Mouse (Mus musculus) left cerebral cortex, postnatal 36 days (tissue): ENCODE results near the gene Spryd3. TPM values are rescaled to one million over a fixed set of nuclear protein-coding genes. Genes with fewer than 3 reads are reported as not detected.

Experiments
- DNase-seq, 2 experiments: peaks; one replicate each; pipeline ENCODE4 v3.0.0; 2021 to 2022; ENCODE audit warnings: low spot score in 2 of 2, mixed read lengths in 1 of 2
- intact Hi-C: fragments of 180-260 bp; cut with DNase I; formaldehyde crosslinking; loops from one replicate; pipeline ENCODE4 v1.15.1; 2025
- total RNA-seq, 2 experiments: library from RNA; stranded (reverse); gene quantifications; 2 replicates each; pipeline ENCODE4 v1.2.3; 2021

Spryd3 gene
- total RNA-seq, 2 experiments from 2014 or later: 140 to 160 TPM

- intact Hi-C loops: no loop called here
- DNase-seq: no peak
These were observed 33.4 kb downstream of the Spryd3 start for GRCm38 (mm10) chr15:102102548-102103121.

- no peak for DNase-seq
- intact Hi-C loops: no loop called here
These were observed 34.1 kb downstream of the Spryd3 start for GRCm38 (mm10) chr15:102101672-102102541.

GRCm38 (mm10) chr15:102100996-102101671 lies 34.9 kb downstream of the Spryd3 start:
- DNase-seq: no peak
- intact Hi-C loops: no loop called here

- intact Hi-C loops: no loop called here
- peak; percentile 73 to 79 for DNase-seq
These were observed 35.7 kb downstream of the Spryd3 start, which contains the start of gene Tns2 for GRCm38 (mm10) chr15:102100161-102100981. Gene Tns2, plus strand, starts transcription at chr15:102100413.

- intact Hi-C loops: no loop called here
- DNase-seq: no peak
These were observed 36.3 kb downstream of the Spryd3 start for GRCm38 (mm10) chr15:102099771-102100160.

- DNase-seq: no peak
- intact Hi-C loops: no loop called here
These were observed 36.8 kb downstream of the Spryd3 start for GRCm38 (mm10) chr15:102099260-102099659.

GRCm38 (mm10) chr15:102097991-102098555 lies 38.0 kb downstream of the Spryd3 start:
- no peak for DNase-seq
- intact Hi-C loops: no loop called here

- DNase-seq: no peak
- intact Hi-C loops: no loop called here
These were observed 38.7 kb downstream of the Spryd3 start for GRCm38 (mm10) chr15:102097147-102097915.

GRCm38 (mm10) chr15:102094988-102095387 lies 41.0 kb downstream of the Spryd3 start:
- intact Hi-C loops: no loop called here
- DNase-seq: no peak

GRCm38 (mm10) chr15:102094157-102094556 lies 41.9 kb downstream of the Spryd3 start:
- intact Hi-C loops: no loop called here
- DNase-seq: no peak

GRCm38 (mm10) chr15:102092222-102092621 lies 43.8 kb downstream of the Spryd3 start:
- no peak for DNase-seq
- intact Hi-C loops: no loop called here

- intact Hi-C loops: no loop called here
- no peak for DNase-seq
These were observed 44.3 kb downstream of the Spryd3 start for GRCm38 (mm10) chr15:102091688-102092087.

GRCm38 (mm10) chr15:102091063-102091679 lies 44.9 kb downstream of the Spryd3 start:
- intact Hi-C loops: no loop called here
- DNase-seq: no peak

GRCm38 (mm10) chr15:102089914-102090585 lies 46.0 kb downstream of the Spryd3 start:
- intact Hi-C loops: no loop called here
- DNase-seq: no peak

GRCm38 (mm10) chr15:102083028-102083427 lies 53.0 kb downstream of the Spryd3 start:
- no peak for DNase-seq
- intact Hi-C loops: no loop called here

GRCm38 (mm10) chr15:102082148-102082547 lies 53.9 kb downstream of the Spryd3 start:
- no peak for DNase-seq

GRCm38 (mm10) chr15:102080429-102080828 lies 55.6 kb downstream of the Spryd3 start:
- no peak for DNase-seq
- intact Hi-C loops: no loop called here

More at GRCm38 (mm10) chr15:102082148-102082547, 53.9 kb downstream of the Spryd3 start:
- intact Hi-C loops: no loop called here
